8 mouse cellular contexts compared by ENCODE assay signal in the genomic region with DNA sequence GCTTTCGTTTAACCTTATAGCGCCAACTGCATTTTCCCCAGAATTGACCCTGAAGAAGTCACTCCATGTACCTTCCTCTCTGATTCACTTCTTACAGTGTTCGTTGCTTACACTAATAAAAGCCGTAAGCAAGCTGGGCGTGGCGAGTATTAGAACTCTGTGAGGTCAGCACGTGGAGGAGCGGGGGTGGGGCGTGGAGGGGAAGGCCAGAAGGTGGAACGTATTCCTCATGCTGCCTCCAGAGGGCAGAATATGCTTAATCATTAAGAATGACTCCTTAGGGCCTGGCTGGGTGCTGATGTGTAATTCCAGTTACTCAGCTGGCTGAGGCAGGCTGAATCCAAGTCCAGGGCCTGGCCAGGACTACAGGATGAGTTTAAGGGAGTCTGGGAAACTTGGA.
DNase-seq lines count a peak whose midpoint lies in the region; ATAC-seq and TF ChIP-seq lines count a peak whose summit lies in the region.

No protein-coding gene starts in this region.

- peak; percentile 22 for ATAC-seq in intestine, embryonic 15.5 days
- peak; percentile 55 for ATAC-seq in liver, embryonic 14.5 days (ENCODE audit: insufficient read depth)

- H3K9ac ChIP-seq in intestine, embryonic 15.5 days: no peak overlapping the region; the same call in 1 of the 2 replicates
- no peak overlapping the region for H3K9ac ChIP-seq in liver, embryonic 14.5 days (replicated peaks)

- H3K27me3 ChIP-seq in intestine, embryonic 15.5 days (replicated peaks): no peaks in the 10 kb centered on the region
- H3K27me3 ChIP-seq in liver, embryonic 14.5 days (ENCODE audit: control insufficient read depth, insufficient read depth, low read length): no peaks in the 10 kb centered on the region

- H3K4me3 ChIP-seq in intestine, embryonic 15.5 days (replicated peaks): peak overlapping the region; percentile 34
- peak overlapping the region in 1 of 2 experiments; percentile 57; a peak in 2 of 4 replicates for H3K4me3 ChIP-seq in liver, embryonic 14.5 days (ENCODE audit: insufficient read depth in 1 of 2, low read depth in 2 of 2, low read length in 2 of 2)

- H3K4me1 ChIP-seq in intestine, embryonic 15.5 days (replicated peaks): 0 out of 2 replicates have a peak, but pooled peaks cover 5% of the 10 kb centered on the region
- peaks cover 0 to 8% of the 10 kb centered on the region in 2 experiments; a peak in 1 of 4 replicates for H3K4me1 ChIP-seq in liver, embryonic 14.5 days (replicated peaks; ENCODE audit: control insufficient read depth in 2 of 2, insufficient read depth in 2 of 2, low read length in 1 of 2)

- TF ChIP-seq CTCF in liver, embryonic 14.5 days (IDR thresholded peaks at IDR 0.05; ENCODE audit: low read depth): peak; percentile 75

- no peaks in the 10 kb centered on the region for H3K9me3 ChIP-seq in intestine, embryonic 15.5 days
- no peaks in the 10 kb centered on the region for H3K9me3 ChIP-seq in liver, embryonic 14.5 days (ENCODE audit: control insufficient read depth, low read length)

- WGBS in intestine, embryonic 15.5 days: 14% methylated on average over 10 of the region's 10 CpGs
- WGBS in liver, embryonic 14.5 days (ENCODE audit: insufficient replicate concordance): 4% methylated on average over 10 of the region's 10 CpGs

- H3K27ac ChIP-seq in intestine, embryonic 15.5 days: no peak overlapping the region
- no peak overlapping the region for H3K27ac ChIP-seq in liver, embryonic 14.5 days

- DNase-seq in A20 (ENCODE audit: low read depth, low spot score): peak; percentile 67
- peak; percentile 37 for DNase-seq in T-cell, adult 2 months (ENCODE audit: low spot score)
- peak; percentile 38 to 73 for DNase-seq in cerebellum, postnatal 25 days
- DNase-seq in gonadal fat pad, adult 2 months (ENCODE audit: low read depth): peak; percentile 33
- DNase-seq in liver, embryonic 14.5 days (ENCODE audit: low read depth in 3 of 3, low spot score in 3 of 3): peak; percentile 49 to 58 (median 53)
- peak; percentile 72 to 73 for DNase-seq in natural killer cell, adult 2 months (ENCODE audit: low spot score in 2 of 2)
- DNase-seq in testis, postnatal 14 days (ENCODE audit: low spot score): peak; percentile 37

- H3K4me2 ChIP-seq in intestine, embryonic 15.5 days (replicated peaks): peak overlapping the region; percentile 53
- peak overlapping the region; percentile 49 for H3K4me2 ChIP-seq in liver, embryonic 14.5 days (ENCODE audit: low read depth)

- no peak for TF ChIP-seq EP300 in liver, embryonic 14.5 days (IDR thresholded peaks at IDR 0.05; ENCODE audit: low read depth)

- H3K36me3 ChIP-seq in intestine, embryonic 15.5 days: no peaks in the 10 kb centered on the region
- H3K36me3 ChIP-seq in liver, embryonic 14.5 days (replicated peaks; ENCODE audit: control insufficient read depth, insufficient read depth, low read depth): no peaks in the 10 kb centered on the region
